Mouse (Mus musculus): ENCODE measurements around the gene Grip1. TPM values are rescaled to one million over a fixed set of nuclear protein-coding genes. Genes with fewer than 3 reads are reported as not detected.
A peak's percentile ranks its signal among the peaks of the same experiment; 100 is the strongest.

The Grip1 gene
- polyA plus RNA-seq, 1 experiment, result 0.08 TPM

DNA sequence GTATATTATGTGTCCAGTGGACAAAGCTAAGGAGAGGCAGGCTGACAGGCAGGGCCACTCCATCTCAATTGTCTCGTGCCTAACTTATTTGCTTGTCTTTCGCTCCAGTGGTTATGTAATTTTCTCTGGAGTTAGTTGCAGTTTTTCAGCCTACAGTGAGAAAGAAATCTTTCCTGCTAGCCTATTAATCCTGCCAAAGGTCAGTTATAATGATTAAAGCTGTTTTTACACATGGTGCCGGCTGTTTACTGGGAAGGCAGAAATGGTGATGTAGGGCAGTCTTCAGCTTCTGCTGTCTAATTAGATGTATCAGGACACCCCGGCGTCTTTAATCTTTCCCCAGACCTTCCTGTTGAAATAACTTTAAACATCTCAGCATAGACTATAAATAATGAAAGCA lies 276.6 kb downstream of the Grip1 start:
- Histone ChIP-seq H3K27me3 (ENCODE audit: control insufficient read depth, insufficient read depth, insufficient read length) (no peaks in the 10 kb centered on the region), H3K79me2 (ENCODE audit: control insufficient read depth, insufficient read depth) (no peaks in the 10 kb centered on the region), H3K36me3 (ENCODE audit: control insufficient read depth, insufficient read depth) (no peaks in the 10 kb centered on the region), H3ac (ENCODE audit: control insufficient read depth, insufficient read length) (no peak overlapping the region), H3K4me2 (ENCODE audit: low read depth) (no peak overlapping the region), H3K4me3 (no peak overlapping the region)
- TF ChIP-seq MYOD1 (IDR thresholded peaks at IDR 0.05; ENCODE audit: control insufficient read depth in 1 of 3, insufficient read length in 2 of 3, low read depth in 2 of 3), result no peak
- TF ChIP-seq MAX (IDR thresholded peaks at IDR 0.05; ENCODE audit: low read depth), result no peak
- TF ChIP-seq POLR2AphosphoS2 (IDR thresholded peaks at IDR 0.05; ENCODE audit: insufficient read length, low read depth), result no peak
- TF ChIP-seq TCF12 (IDR thresholded peaks at IDR 0.05; ENCODE audit: insufficient read depth, poor library complexity, severe bottlenecking), result no peak

- H3ac ChIP-seq (ENCODE audit: control insufficient read depth, insufficient read length), result no peak overlapping the region
- no peak overlapping the region for H3K4me2 ChIP-seq (ENCODE audit: low read depth)
- H3K27me3 ChIP-seq (ENCODE audit: control insufficient read depth, insufficient read depth, insufficient read length), result no peaks in the 10 kb centered on the region
- no peak overlapping the region for H3K4me3 ChIP-seq
- no peaks in the 10 kb centered on the region for H3K36me3 ChIP-seq (ENCODE audit: control insufficient read depth, insufficient read depth)
- H3K79me2 ChIP-seq (ENCODE audit: control insufficient read depth, insufficient read depth), result no peaks in the 10 kb centered on the region
- TF ChIP-seq TCF12 (IDR thresholded peaks at IDR 0.05; ENCODE audit: insufficient read depth, poor library complexity, severe bottlenecking) (no peak), MYOD1 (IDR thresholded peaks at IDR 0.05; ENCODE audit: control insufficient read depth in 1 of 3, insufficient read length in 2 of 3, low read depth in 2 of 3) (no peak), POLR2AphosphoS2 (IDR thresholded peaks at IDR 0.05; ENCODE audit: insufficient read length, low read depth) (no peak), USF1 (IDR thresholded peaks at IDR 0.05; ENCODE audit: low read depth) (no peak), TCF3 (IDR thresholded peaks at IDR 0.05; ENCODE audit: insufficient read length, low read depth) (no peak), SRF (IDR thresholded peaks at IDR 0.05; ENCODE audit: control insufficient read depth, insufficient read length, low read depth) (no peak), MYOG (IDR thresholded peaks at IDR 0.05; ENCODE audit: control insufficient read depth in 1 of 3, insufficient read depth in 1 of 3, insufficient read length in 2 of 3, low read depth in 2 of 3) (no peak), POLR2A (IDR thresholded peaks at IDR 0.05; ENCODE audit: insufficient read length, low read depth) (no peak), E2F4 (IDR thresholded peaks at IDR 0.05; ENCODE audit: insufficient read depth) (no peak), REST (IDR thresholded peaks at IDR 0.05; ENCODE audit: insufficient read depth, insufficient read length) (no peak), CEBPB (IDR thresholded peaks at IDR 0.05; ENCODE audit: insufficient read depth, poor library complexity, severe bottlenecking) (no peak), MAX (IDR thresholded peaks at IDR 0.05; ENCODE audit: low read depth) (no peak)
Measured at GRCm38 (mm10) chr10:119735011-119735992, 281.7 kb downstream of the Grip1 start.

DNA sequence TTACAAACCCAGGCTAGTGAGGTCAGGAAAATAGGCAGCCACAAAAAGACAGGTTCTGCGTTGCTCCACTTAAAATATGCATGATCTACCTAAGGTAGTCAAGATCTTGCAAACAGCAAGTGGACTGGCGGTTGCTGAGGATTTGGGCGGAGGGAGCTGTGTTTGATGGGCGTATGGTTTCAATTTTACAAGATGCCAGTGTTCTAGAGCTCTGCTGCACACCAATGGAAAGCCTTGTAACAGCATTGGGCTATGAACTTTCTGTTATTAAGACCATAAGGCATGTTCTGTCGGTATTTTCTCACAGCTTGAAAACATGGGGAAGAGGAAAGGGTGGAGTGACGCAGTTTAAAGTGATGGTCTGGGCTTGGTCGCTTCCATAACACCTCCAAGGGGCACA lies 285.8 kb downstream of the Grip1 start:
- H3K4me3 ChIP-seq, result no peak overlapping the region
- no peaks in the 10 kb centered on the region for H3K36me3 ChIP-seq (ENCODE audit: control insufficient read depth, insufficient read depth)
- TF ChIP-seq USF1 (IDR thresholded peaks at IDR 0.05; ENCODE audit: low read depth), result no peak
- TF ChIP-seq MYOD1 (IDR thresholded peaks at IDR 0.05; ENCODE audit: control insufficient read depth in 1 of 3, insufficient read length in 2 of 3, low read depth in 2 of 3), result no peak
- no peak for TF ChIP-seq POLR2AphosphoS2 (IDR thresholded peaks at IDR 0.05; ENCODE audit: insufficient read length, low read depth)
- no peak for TF ChIP-seq E2F4 (IDR thresholded peaks at IDR 0.05; ENCODE audit: insufficient read depth)
- TF ChIP-seq TCF3 (IDR thresholded peaks at IDR 0.05; ENCODE audit: insufficient read length, low read depth), result no peak
- TF ChIP-seq REST (IDR thresholded peaks at IDR 0.05; ENCODE audit: insufficient read depth, insufficient read length), result no peak
- H3K27me3 ChIP-seq (ENCODE audit: control insufficient read depth, insufficient read depth, insufficient read length), result no peaks in the 10 kb centered on the region
- H3K79me2 ChIP-seq (ENCODE audit: control insufficient read depth, insufficient read depth), result no peaks in the 10 kb centered on the region
- no peak overlapping the region for H3ac ChIP-seq (ENCODE audit: control insufficient read depth, insufficient read length)
- H3K4me2 ChIP-seq (ENCODE audit: low read depth), result no peak overlapping the region

- TF ChIP-seq REST (IDR thresholded peaks at IDR 0.05; ENCODE audit: insufficient read depth, insufficient read length) (no peak), E2F4 (IDR thresholded peaks at IDR 0.05; ENCODE audit: insufficient read depth) (no peak), POLR2A (IDR thresholded peaks at IDR 0.05; ENCODE audit: insufficient read length, low read depth) (no peak), TCF12 (IDR thresholded peaks at IDR 0.05; ENCODE audit: insufficient read depth, poor library complexity, severe bottlenecking) (no peak), MAX (IDR thresholded peaks at IDR 0.05; ENCODE audit: low read depth) (no peak), MYOD1 (IDR thresholded peaks at IDR 0.05; ENCODE audit: control insufficient read depth in 1 of 3, insufficient read length in 2 of 3, low read depth in 2 of 3) (no peak), MYOG (IDR thresholded peaks at IDR 0.05; ENCODE audit: control insufficient read depth in 1 of 3, insufficient read depth in 1 of 3, insufficient read length in 2 of 3, low read depth in 2 of 3) (no peak), CEBPB (IDR thresholded peaks at IDR 0.05; ENCODE audit: insufficient read depth, poor library complexity, severe bottlenecking) (no peak), SRF (IDR thresholded peaks at IDR 0.05; ENCODE audit: control insufficient read depth, insufficient read length, low read depth) (no peak)
- Histone ChIP-seq H3ac (ENCODE audit: control insufficient read depth, insufficient read length) (no peak overlapping the region), H3K4me3 (no peak overlapping the region), H3K79me2 (ENCODE audit: control insufficient read depth, insufficient read depth) (no peaks in the 10 kb centered on the region), H3K4me2 (ENCODE audit: low read depth) (no peak overlapping the region), H3K36me3 (ENCODE audit: control insufficient read depth, insufficient read depth) (no peaks in the 10 kb centered on the region), H3K27me3 (ENCODE audit: control insufficient read depth, insufficient read depth, insufficient read length) (no peaks in the 10 kb centered on the region)
Measured at GRCm38 (mm10) chr10:119742722-119743121, 289.1 kb downstream of the Grip1 start.

- peak; percentile 82 for TF ChIP-seq USF1 (IDR thresholded peaks at IDR 0.05; ENCODE audit: low read depth)
- no peak for TF ChIP-seq SRF (IDR thresholded peaks at IDR 0.05; ENCODE audit: control insufficient read depth, insufficient read length, low read depth)
- peak; percentile 71 for TF ChIP-seq CEBPB (IDR thresholded peaks at IDR 0.05; ENCODE audit: insufficient read depth, poor library complexity, severe bottlenecking)
- no peak for TF ChIP-seq REST (IDR thresholded peaks at IDR 0.05; ENCODE audit: insufficient read depth, insufficient read length)
- TF ChIP-seq MYOD1 (IDR thresholded peaks at IDR 0.05; ENCODE audit: control insufficient read depth in 1 of 3, insufficient read length in 2 of 3, low read depth in 2 of 3), result peak in 2 of 3 experiments; percentile 37 to 49
- TF ChIP-seq MAX (IDR thresholded peaks at IDR 0.05; ENCODE audit: low read depth), result no peak
- H3ac ChIP-seq (ENCODE audit: control insufficient read depth, insufficient read length), result no peak overlapping the region
- no peaks in the 10 kb centered on the region for H3K79me2 ChIP-seq (ENCODE audit: control insufficient read depth, insufficient read depth)
- H3K4me3 ChIP-seq, result peak overlapping the region; percentile 15
- peak overlapping the region; percentile 71 for H3K4me2 ChIP-seq (ENCODE audit: low read depth)
- no peaks in the 10 kb centered on the region for H3K36me3 ChIP-seq (ENCODE audit: control insufficient read depth, insufficient read depth)
- H3K27me3 ChIP-seq (ENCODE audit: control insufficient read depth, insufficient read depth, insufficient read length), result no peaks in the 10 kb centered on the region
Measured at GRCm38 (mm10) chr10:119752361-119752798, 298.8 kb downstream of the Grip1 start.

Data from myocyte (in vitro differentiated cells).